Mouse (Mus musculus) C2C12 (cell line): ENCODE data around the gene Adprh.

Experiments
- CTCF ChIP-seq: IDR thresholded peaks from one replicate; pipeline ENCODE4 v1.5.1; 2011; ENCODE audit not compliant: control insufficient read depth, insufficient read depth, insufficient read length
- MAX ChIP-seq: IDR thresholded peaks from one replicate; pipeline ENCODE4 v1.6.1; 2011; ENCODE audit warnings: mild to moderate bottlenecking, control low read depth

DNA sequence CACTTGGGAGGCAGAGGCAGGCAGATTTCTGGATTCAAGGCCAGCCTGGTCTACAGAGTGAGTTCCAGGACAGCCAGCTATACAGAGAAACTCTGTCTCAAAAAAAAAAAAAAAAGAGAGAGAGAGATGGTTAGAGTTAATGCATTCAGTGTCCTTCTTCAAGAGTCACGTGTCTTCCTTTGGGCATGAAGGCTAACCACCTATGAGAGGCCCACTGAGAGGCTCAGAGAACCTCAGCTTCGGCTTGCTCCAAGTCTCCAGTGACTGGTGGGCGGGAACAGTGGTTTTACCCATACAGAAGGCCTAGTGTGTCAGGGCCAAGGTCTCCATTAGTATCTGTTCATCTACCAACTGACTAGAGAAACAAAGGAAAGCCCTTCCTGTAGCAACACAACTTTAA is 53.4 kb downstream of the Adprh start:
- TF ChIP-seq CTCF (no peak), MAX (no peak)
